Mouse (Mus musculus) intestine, embryonic 14.5 days (tissue): ENCODE measurements at regions not wholly inside any gene's neighbourhood (a gene's known extent, or its start where the extent isn't known, plus 50 kb on each side); places are given as distances from the start of the nearest gene placed in this dataset.

Experiments
- ATAC-seq: fragments of 200-750 bp; cut with Nextera tagmentation; replicated peaks from 2 replicates; pipeline ENCODE4 v1.8.0; 2017; ENCODE audit warnings: low read depth, moderate number of reproducible peaks, moderate TSS enrichment, moderate library complexity; ENCODE audit not compliant: low FRiP score, low TSS enrichment
- DNase-seq: peaks from one replicate; pipeline ENCODE4 v3.0.0-alpha.2; 2018; ENCODE audit warnings: low spot score
- H3K27ac ChIP-seq: fragments of 300-500 bp; sonication (generic); 2 replicates; pipeline ENCODE4 v1.5.1; 2014; ENCODE audit warnings: low read depth, mild to moderate bottlenecking, control low read depth
- H3K27me3 ChIP-seq: fragments of 300-500 bp; sonication (generic); replicated peaks from 2 replicates; pipeline ENCODE4 v1.6.1; 2014; ENCODE audit warnings: low read length, control low read depth; ENCODE audit not compliant: control insufficient read depth, insufficient read depth
- H3K36me3 ChIP-seq: fragments of 300-500 bp; sonication (generic); 2 replicates; pipeline ENCODE4 v1.6.1; 2014; ENCODE audit warnings: low read length, control low read depth; ENCODE audit not compliant: control insufficient read depth, insufficient read depth
- H3K4me1 ChIP-seq: fragments of 300-500 bp; sonication (generic); replicated peaks from 2 replicates; pipeline ENCODE4 v1.6.1; 2014; ENCODE audit warnings: low read length, control low read depth, mixed read lengths; ENCODE audit not compliant: control insufficient read depth, insufficient read depth
- H3K4me2 ChIP-seq: fragments of 300-500 bp; sonication (generic); 2 replicates; pipeline ENCODE4 v1.6.1; 2014; ENCODE audit warnings: low read length
- H3K4me3 ChIP-seq: fragments of 300-500 bp; sonication (generic); 2 replicates; pipeline ENCODE4 v1.5.1; 2014; ENCODE audit warnings: low read depth, low read length, control low read depth, mixed read lengths
- H3K9ac ChIP-seq: fragments of 300-500 bp; sonication (generic); 2 replicates; pipeline ENCODE4 v1.6.1; 2014; ENCODE audit warnings: mild to moderate bottlenecking, low read length
- H3K9me3 ChIP-seq: fragments of 300-500 bp; sonication (generic); 2 replicates; pipeline ENCODE4 v1.6.1; 2016; ENCODE audit warnings: low read length, control low read depth; ENCODE audit not compliant: control insufficient read depth
- WGBS: fragments of 180-500 bp; shearing (Covaris S2); extraction: QIAGEN DNeasy Blood & Tissue Kit; methylation state at CpG from one replicate; pipeline ENCODE4 v1.1.7; 2014; 5-methylcytosine and 5-hydroxymethylcytosine counted together

DNA sequence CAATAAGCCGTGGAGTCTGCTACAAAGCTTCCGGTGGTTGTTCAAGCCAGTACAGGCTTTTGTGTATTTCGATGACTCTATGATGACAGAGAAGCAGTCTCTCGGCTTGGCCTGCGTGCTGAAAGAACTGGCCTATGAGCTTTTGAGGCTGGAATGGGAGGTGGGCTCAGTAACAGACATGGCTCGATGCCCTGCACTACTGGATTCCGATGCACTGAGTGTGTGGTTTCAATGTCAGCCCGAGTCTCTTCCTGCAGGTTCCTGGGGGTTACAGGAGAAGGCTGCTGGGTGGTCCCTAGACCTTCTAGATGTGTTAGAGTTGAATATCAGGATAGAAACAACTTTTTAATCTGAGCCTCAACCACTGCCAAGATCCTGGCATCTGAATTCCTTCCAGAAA is 53.2 kb downstream of the Gm815 start:
- Histone ChIP-seq H3K4me3 (no peak overlapping the region), H3K27ac (no peak overlapping the region), H3K4me1 (no peaks in the 10 kb centered on the region), H3K4me2 (no peak overlapping the region), H3K9me3 (no peaks in the 10 kb centered on the region), H3K36me3 (no peaks in the 10 kb centered on the region), H3K27me3 (no peaks in the 10 kb centered on the region), H3K9ac (no peak overlapping the region)
- 82% methylated on average over 8 of the region's 8 CpGs for whole genome bisulfite sequencing
- no peak for ATAC-seq
- DNase-seq, result no peak

DNA sequence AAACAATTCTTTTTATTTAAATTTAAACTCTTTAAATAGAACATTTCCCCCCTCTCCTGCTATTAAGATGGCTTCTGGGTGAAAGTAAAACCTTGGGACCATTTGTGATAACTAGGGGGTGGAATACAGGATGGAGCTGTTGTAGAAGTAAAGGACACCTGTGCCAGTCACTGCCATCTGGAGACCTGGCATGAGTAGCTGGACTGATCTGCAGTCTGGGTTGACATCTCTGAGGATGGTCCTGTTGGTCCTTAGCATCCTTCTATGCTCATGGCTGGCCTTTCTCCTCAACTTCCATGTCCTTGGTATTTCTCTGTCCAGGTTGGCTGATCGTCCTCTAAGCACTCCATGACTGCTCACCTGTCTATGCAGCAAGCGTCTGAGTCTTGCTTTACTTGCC is 58.3 kb downstream of the Gm815 start:
- ATAC-seq, result no peak

DNA sequence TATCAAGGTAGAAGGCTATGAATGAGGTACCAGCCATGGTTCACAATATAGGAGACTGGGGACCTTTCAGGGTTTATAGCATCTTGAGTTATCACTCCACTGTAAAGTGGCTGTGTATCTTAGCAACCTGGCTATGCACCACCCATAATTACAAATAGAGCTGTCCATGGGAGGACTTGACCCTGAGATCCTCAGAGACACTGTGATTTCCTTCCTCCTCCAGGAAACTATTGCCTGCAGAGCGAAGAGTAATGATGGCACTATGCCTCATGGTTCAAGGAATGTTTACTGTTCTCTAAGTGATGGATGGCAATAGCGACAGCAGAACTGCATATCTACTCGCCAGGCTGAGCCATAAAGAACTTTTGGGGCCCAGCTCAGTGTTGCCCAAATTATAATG is 60.9 kb downstream of the Gm815 start:
- H3K9ac ChIP-seq, result no peak overlapping the region
- no peaks in the 10 kb centered on the region for H3K4me1 ChIP-seq
- 20% methylated on average over 3 of the region's 3 CpGs for WGBS
- H3K4me3 ChIP-seq, result no peak overlapping the region
- no peaks in the 10 kb centered on the region for H3K36me3 ChIP-seq
- no peak overlapping the region for H3K4me2 ChIP-seq
- DNase-seq (no peak), ATAC-seq (no peak)
- no peaks in the 10 kb centered on the region for H3K9me3 ChIP-seq
- no peak overlapping the region for H3K27ac ChIP-seq
- H3K27me3 ChIP-seq, result no peaks in the 10 kb centered on the region

More for the DNA sequence above, 58.3 kb downstream of the Gm815 start:
- H3K4me2 ChIP-seq, result no peak overlapping the region
- no peak for DNase-seq
- no peak overlapping the region for H3K9ac ChIP-seq
- no peaks in the 10 kb centered on the region for H3K36me3 ChIP-seq
- H3K9me3 ChIP-seq, result no peaks in the 10 kb centered on the region
- H3K27me3 ChIP-seq, result no peaks in the 10 kb centered on the region
- WGBS, result 87% methylated on average over 2 of the region's 2 CpGs
- no peaks in the 10 kb centered on the region for H3K4me1 ChIP-seq
- no peak overlapping the region for H3K4me3 ChIP-seq
- no peak overlapping the region for H3K27ac ChIP-seq

DNA sequence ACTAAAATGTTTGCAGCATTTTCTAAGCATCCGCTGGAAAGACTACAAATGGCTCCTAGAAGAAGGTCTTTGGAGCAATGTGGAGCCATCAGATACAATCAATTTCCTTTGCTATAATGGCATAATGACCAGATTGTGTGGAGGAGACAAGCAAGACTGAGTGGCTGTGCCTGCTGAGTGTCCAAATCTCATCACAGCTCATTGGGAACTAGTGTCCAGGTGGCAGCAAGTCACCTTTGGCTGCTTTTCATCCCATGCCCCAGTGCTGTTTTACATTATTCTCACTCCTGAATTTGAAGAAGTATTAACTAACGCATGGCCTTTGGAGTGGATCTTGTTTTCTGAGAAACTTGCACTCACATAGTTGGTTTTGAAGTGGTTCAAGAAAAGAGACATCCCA is 62.8 kb downstream of the Gm815 start:
- no peak overlapping the region for H3K27ac ChIP-seq
- no peaks in the 10 kb centered on the region for H3K9me3 ChIP-seq
- no peak overlapping the region for H3K4me2 ChIP-seq
- H3K36me3 ChIP-seq, result no peaks in the 10 kb centered on the region
- H3K9ac ChIP-seq, result no peak overlapping the region
- ATAC-seq (no peak), DNase-seq (no peak)
- no peaks in the 10 kb centered on the region for H3K27me3 ChIP-seq
- H3K4me3 ChIP-seq, result no peak overlapping the region
- no peaks in the 10 kb centered on the region for H3K4me1 ChIP-seq
- 96% methylated on average over 2 of the region's 2 CpGs for WGBS

DNA sequence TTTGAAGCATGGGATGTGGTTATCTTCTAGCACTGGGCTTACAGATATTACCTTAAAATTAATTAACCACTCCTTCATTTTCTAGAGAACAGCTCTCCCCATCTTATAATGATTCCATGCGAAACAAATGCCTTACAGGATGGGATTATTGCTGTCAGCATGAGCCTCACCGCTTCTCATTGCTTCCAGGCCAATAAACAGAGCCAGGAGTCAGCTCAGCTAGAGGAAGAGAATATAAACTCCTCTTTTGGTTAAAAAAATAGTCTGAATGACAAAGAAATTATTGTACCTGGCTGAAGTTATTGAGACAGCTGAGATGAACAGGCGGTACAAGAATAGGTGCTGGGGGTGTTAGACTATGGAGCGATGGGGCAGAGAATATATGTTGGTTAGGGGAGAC is 63.5 kb downstream of the Gm815 start:
- ATAC-seq, result no peak
- WGBS, result 93% methylated on average over 4 of the region's 4 CpGs
- H3K27ac ChIP-seq, result no peak overlapping the region

DNA sequence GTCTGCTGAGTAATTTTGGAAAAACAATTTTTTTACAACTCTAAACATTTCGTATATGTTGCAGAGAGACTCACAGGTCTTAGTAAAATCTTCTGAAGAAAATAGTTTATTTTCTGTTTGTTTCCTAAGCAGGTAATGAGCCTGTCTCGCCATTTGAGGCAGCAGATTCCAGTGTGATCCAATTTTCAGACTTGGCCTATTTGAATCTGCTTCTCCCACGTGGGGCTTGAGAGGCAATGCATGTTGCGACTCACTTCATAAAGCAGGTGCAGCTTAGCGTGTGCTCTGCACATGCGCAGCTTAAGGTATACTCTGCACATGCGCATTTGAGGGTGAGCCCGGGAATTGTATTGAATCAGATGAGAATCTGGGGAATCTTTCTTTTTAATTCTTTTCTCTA is 67.7 kb downstream of the Gm815 start:
- Histone ChIP-seq H3K4me3 (no peak overlapping the region), H3K9me3 (no peaks in the 10 kb centered on the region), H3K36me3 (no peaks in the 10 kb centered on the region), H3K9ac (no peak overlapping the region), H3K4me1 (no peaks in the 10 kb centered on the region), H3K27ac (no peak overlapping the region), H3K4me2 (no peak overlapping the region), H3K27me3 (no peaks in the 10 kb centered on the region)
- DNase-seq (no peak), ATAC-seq (no peak)
- 84% methylated on average over 8 of the region's 8 CpGs for WGBS

More for the DNA sequence above, 63.5 kb downstream of the Gm815 start:
- H3K27me3 ChIP-seq, result no peaks in the 10 kb centered on the region
- no peaks in the 10 kb centered on the region for H3K9me3 ChIP-seq
- DNase-seq, result no peak
- no peak overlapping the region for H3K4me2 ChIP-seq
- no peak overlapping the region for H3K9ac ChIP-seq
- no peaks in the 10 kb centered on the region for H3K4me1 ChIP-seq
- no peaks in the 10 kb centered on the region for H3K36me3 ChIP-seq
- no peak overlapping the region for H3K4me3 ChIP-seq

DNA sequence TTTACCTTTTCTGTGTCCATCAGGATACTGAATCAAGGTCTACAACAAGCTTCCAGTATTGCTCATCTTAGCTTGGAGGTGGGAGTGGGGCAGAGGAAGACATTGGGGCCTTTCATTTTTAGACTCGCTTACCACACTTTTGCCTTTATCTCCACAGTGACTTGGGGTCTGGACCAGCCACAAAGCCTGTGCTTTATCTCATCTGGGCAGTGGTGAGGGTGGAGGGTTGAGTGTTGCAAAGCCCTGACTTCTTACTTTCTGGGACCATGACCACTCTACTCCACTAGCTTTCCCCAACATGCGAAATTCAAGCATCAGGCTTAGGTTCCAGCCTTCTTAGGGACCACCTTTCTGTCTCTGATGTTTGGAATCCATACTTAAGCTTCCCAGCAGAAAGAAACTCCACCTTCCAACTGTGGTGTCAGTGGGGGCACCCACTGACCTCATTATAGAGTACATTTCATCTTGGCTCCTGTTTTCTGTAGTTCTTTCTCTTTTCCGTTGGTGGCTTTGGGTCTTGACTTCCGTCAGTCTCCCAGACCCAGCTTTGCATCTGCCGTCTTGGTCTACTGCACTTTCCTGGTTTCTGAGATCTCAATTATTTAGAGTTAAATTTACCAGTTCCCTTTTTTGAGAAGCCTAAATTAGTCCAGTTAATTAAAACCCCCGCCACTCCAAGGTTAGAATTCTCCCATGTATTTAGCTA is 80.5 kb downstream of the Gm815 start:
- DNase-seq (no peak), ATAC-seq (no peak)
- Histone ChIP-seq H3K4me1 (no peaks in the 10 kb centered on the region), H3K9me3 (no peaks in the 10 kb centered on the region), H3K9ac (no peak overlapping the region), H3K4me3 (no peak overlapping the region), H3K4me2 (no peak overlapping the region), H3K27ac (no peak overlapping the region), H3K27me3 (no peaks in the 10 kb centered on the region), H3K36me3 (no peaks in the 10 kb centered on the region)
- 89% methylated on average over 6 of the region's 6 CpGs for WGBS

DNA sequence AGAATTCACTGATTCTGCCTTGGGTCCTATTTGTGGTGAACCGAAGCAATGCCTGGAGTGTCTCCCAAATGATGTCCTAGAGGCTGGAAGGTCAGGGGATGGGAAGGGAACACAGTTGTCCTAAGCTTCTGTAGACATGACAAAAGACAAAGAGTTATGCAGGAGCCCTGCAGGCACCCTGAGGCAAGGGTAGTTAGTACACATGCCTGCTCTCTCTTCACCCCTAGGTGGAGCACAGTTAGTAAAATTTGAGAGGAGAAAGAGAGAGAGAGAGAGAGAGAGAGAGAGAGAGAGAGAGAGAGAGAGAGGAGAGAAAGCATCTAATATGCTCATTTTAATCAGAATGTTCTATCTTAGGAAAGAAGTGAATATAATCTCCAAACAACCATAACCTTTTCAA is 87.4 kb downstream of the Gm815 start:
- H3K9ac ChIP-seq, result no peak overlapping the region
- no peaks in the 10 kb centered on the region for H3K4me1 ChIP-seq
- WGBS, result 93% methylated on average over 1 of the region's 1 CpGs
- ATAC-seq (no peak), DNase-seq (no peak)
- no peak overlapping the region for H3K4me2 ChIP-seq
- H3K4me3 ChIP-seq, result no peak overlapping the region
- no peak overlapping the region for H3K27ac ChIP-seq
- H3K27me3 ChIP-seq, result no peaks in the 10 kb centered on the region
- H3K9me3 ChIP-seq, result no peaks in the 10 kb centered on the region
- H3K36me3 ChIP-seq, result no peaks in the 10 kb centered on the region

DNA sequence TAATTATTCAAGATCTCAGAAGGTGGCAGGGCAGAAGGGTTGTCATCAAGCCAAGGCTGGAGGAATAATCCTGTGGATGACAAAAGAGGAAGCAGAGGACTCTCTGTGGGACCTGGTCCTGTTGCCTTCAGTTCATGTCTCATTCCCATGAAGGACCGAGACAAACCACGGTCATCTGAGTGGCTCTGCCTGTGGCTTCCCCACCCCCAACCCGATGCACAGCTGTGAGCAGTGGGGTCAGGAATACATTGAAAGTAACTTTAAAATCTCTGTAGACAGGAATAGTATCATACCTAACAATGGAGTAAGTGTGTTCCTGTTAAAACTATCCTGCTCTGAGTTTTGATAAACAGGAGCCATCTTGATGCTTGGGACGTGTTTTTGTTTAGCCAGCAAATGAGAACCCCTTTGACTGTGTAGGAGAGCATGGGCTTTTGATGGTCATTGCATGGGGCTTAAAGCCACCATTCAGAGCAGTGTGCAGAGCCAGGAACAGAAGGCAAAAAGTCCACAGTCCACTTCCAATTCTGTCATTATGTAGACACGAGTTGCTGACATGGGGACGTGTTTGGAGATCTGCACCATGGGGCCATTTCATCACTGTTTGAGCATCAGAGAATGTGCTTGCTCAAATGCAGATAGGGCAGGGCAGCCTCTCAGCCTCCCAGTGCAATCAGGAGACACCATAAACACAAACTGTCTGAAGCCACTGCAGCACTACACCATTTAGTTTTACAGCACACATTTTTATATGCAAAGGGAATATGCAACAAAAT is 88.3 kb downstream of the Gm815 start:
- WGBS, result 88% methylated on average over 6 of the region's 6 CpGs
- H3K4me1 ChIP-seq, result no peaks in the 10 kb centered on the region
- no peak overlapping the region for H3K27ac ChIP-seq
- ATAC-seq (no peak), DNase-seq (no peak)
- H3K4me3 ChIP-seq, result no peak overlapping the region
- H3K9ac ChIP-seq, result no peak overlapping the region
- H3K9me3 ChIP-seq, result no peaks in the 10 kb centered on the region
- no peaks in the 10 kb centered on the region for H3K27me3 ChIP-seq
- H3K36me3 ChIP-seq, result no peaks in the 10 kb centered on the region
- no peak overlapping the region for H3K4me2 ChIP-seq
